Mouse (Mus musculus) forebrain, embryonic 12.5 days (tissue): Measurements from ENCODE around the gene Cenpm. TPM values are rescaled to one million over a fixed set of nuclear protein-coding genes. Genes with fewer than 3 reads are reported as not detected.
A peak's percentile ranks its signal among the peaks of the same experiment; 100 is the strongest.

ENCODE experiments used
- ATAC-seq: fragments of 200-750 bp; cut with Nextera tagmentation; 2 replicates; pipeline ENCODE4 v1.8.0; 2017; ENCODE audit warnings: moderate TSS enrichment; ENCODE audit not compliant: low FRiP score
- H3K27ac ChIP-seq: fragments of 300-500 bp; sonication (generic); 2 replicates; pipeline ENCODE4 v1.5.1; 2016; ENCODE audit warnings: mild to moderate bottlenecking
- H3K27me3 ChIP-seq: fragments of 300-500 bp; sonication (generic); 2 replicates; pipeline ENCODE4 v1.6.1; 2016; ENCODE audit warnings: mild to moderate bottlenecking
- H3K36me3 ChIP-seq: fragments of 300-500 bp; sonication (generic); replicated peaks from 2 replicates; pipeline ENCODE4 v1.6.1; 2016; ENCODE audit warnings: mild to moderate bottlenecking
- H3K4me1 ChIP-seq: fragments of 300-500 bp; sonication (generic); 2 replicates; pipeline ENCODE4 v1.6.1; 2016
- H3K4me2 ChIP-seq: fragments of 300-500 bp; sonication (generic); 2 replicates; pipeline ENCODE4 v1.6.1; 2016; ENCODE audit warnings: mild to moderate bottlenecking, moderate library complexity
- H3K4me3 ChIP-seq: fragments of 300-500 bp; sonication (generic); replicated peaks from 2 replicates; pipeline ENCODE4 v1.5.1; 2016; ENCODE audit warnings: mild to moderate bottlenecking
- H3K9ac ChIP-seq: fragments of 300-500 bp; sonication (generic); 2 replicates; pipeline ENCODE4 v1.6.1; 2016; ENCODE audit warnings: mild to moderate bottlenecking
- H3K9me3 ChIP-seq: fragments of 300-500 bp; sonication (generic); 2 replicates; pipeline ENCODE4 v1.6.1; 2016
- WGBS: fragments of 180-500 bp; shearing (Covaris S2); methylation state at CpG from one replicate; pipeline ENCODE4 v1.1.7; 2016; 5-methylcytosine and 5-hydroxymethylcytosine counted together
- microRNA counts: library from miRNA; unstranded; fragments of <30 nt; microRNA quantifications from one replicate; lab custom pipeline; 2017
- microRNA-seq: library from miRNA; unstranded; fragments of <30 nt; microRNA quantifications from one replicate; pipeline ENCODE4, GENCODE M21; 2017
- polyA plus RNA-seq: library from polyadenylated mRNA; unstranded; fragments of >200 nt; fragmentation: Nextera tagmentation; extraction: Ambion mirVana; gene quantifications from 2 replicates; pipeline ENCODE4 v1.2.1, GENCODE M21; 2016

Gene Cenpm
- polyA plus RNA-seq, 1 experiment from 2014 or later = 86.4 TPM

- Histone ChIP-seq H3K27me3 (no peaks in the 10 kb centered on the region), H3K4me2 (no peak overlapping the region), H3K27ac (peak overlapping the region; percentile 42; the same call in 1 of the 2 replicates), H3K9ac (no peak overlapping the region), H3K4me1 (no peaks in the 10 kb centered on the region), H3K4me3 (no peak overlapping the region), H3K9me3 (peaks cover 10% of the 10 kb centered on the region), H3K36me3 (peaks cover 100% of the 10 kb centered on the region)
- no peak for ATAC-seq
- 88% methylated on average over 7 of the region's 7 CpGs for WGBS
Observed at GRCm38 (mm10) chr15:82184183-82184582, 60.4 kb downstream of the Cenpm start.

MicroRNAs encoded within 50 kb of the gene (microRNA counts, 519-probe panel; counts per million panel counts)
- 3,850 counts per million, percentile 42 among the panel's probes with 10 or more counts for microRNA mmu-miR-33 (lab: Ali Mortazavi, UCI)

Small RNA genes within 50 kb of the gene (microRNA-seq; reads per million reads assigned to microRNA genes)
- gene Mir33 = 135 reads per million, percentile 52 among the genes with 10 or more reads in this experiment

Other genes with a start within 250 kb of the Cenpm start
- 39.2 and 40.7 TPM in 2 replicates for gene Desi1, start 210.9 kb downstream of the Cenpm start, polyA plus RNA-seq
- gene Snu13, start 197.2 kb downstream of the Cenpm start, polyA plus RNA-seq = 210 and 220 TPM in 2 replicates
- gene 4930407I10Rik, start 185.6 kb downstream of the Cenpm start, polyA plus RNA-seq = 0.06 TPM in 1 of 2 replicates, not detected in the other
- gene Mei1, start 174.8 kb downstream of the Cenpm start, polyA plus RNA-seq = 0.06 and 0.08 TPM in 2 replicates
- 17.5 and 19.0 TPM in 2 replicates for gene Ccdc134, start 116.8 kb downstream of the Cenpm start, polyA plus RNA-seq
- gene Srebf2, start 97.6 kb downstream of the Cenpm start, polyA plus RNA-seq = 244 and 265 TPM in 2 replicates
- gene Shisa8, start 31.9 kb downstream of the Cenpm start, polyA plus RNA-seq = 0.90 and 2.4 TPM in 2 replicates
- 0.24 and 0.29 TPM in 2 replicates for gene Tnfrsf13c, start 20.4 kb downstream of the Cenpm start, polyA plus RNA-seq
- 3.9 and 4.7 TPM in 2 replicates for gene 1500009C09Rik, start 7.6 kb upstream of the Cenpm start, polyA plus RNA-seq
- gene Sept3, start 30.1 kb upstream of the Cenpm start, polyA plus RNA-seq = 223 and 233 TPM in 2 replicates
- 0.14 and 0.18 TPM in 2 replicates for gene Wbp2nl, start 54.2 kb upstream of the Cenpm start, polyA plus RNA-seq
- gene Naga, start 94.2 kb upstream of the Cenpm start, polyA plus RNA-seq = 20.4 and 20.5 TPM in 2 replicates
- 3.0 and 3.6 TPM in 2 replicates for gene Pheta2, start 94.2 kb upstream of the Cenpm start, polyA plus RNA-seq
- 245 and 250 TPM in 2 replicates for gene Smdt1, start 94.2 kb upstream of the Cenpm start, polyA plus RNA-seq
- 277 and 278 TPM in 2 replicates for gene Ndufa6, start 109.6 kb upstream of the Cenpm start, polyA plus RNA-seq
- 2.1 and 2.8 TPM in 2 replicates for gene Cyp2d22, start 135.5 kb upstream of the Cenpm start, polyA plus RNA-seq
- gene Cyp2d11, start 149.3 kb upstream of the Cenpm start, polyA plus RNA-seq = not detected in 2 replicates
- gene Cyp2d10, start 162.4 kb upstream of the Cenpm start, polyA plus RNA-seq = not detected in 2 replicates
- not detected in 2 replicates for gene Cyp2d9, start 188.7 kb upstream of the Cenpm start, polyA plus RNA-seq